Mouse (Mus musculus) G1E (cell line): ENCODE measurements around the gene S100a2. TPM values are rescaled to one million over a fixed set of nuclear protein-coding genes. Genes with fewer than 3 reads are reported as not detected.
A peak's percentile ranks its signal among the peaks of the same experiment; 100 is the strongest.

Source experiments
- ATAC-seq: 2 replicates; pipeline ENCODE4 v1.8.0; 2016; ENCODE audit warnings: mild to moderate bottlenecking; ENCODE audit not compliant: insufficient number of reproducible peaks, poor library complexity, low FRiP score, severe bottlenecking; ENCODE audit errors: extremely low read depth
- DNase-seq: peaks from one replicate; pipeline ENCODE4 v3.0.0; 2012; ENCODE audit warnings: low spot score
- H3K27me3 ChIP-seq: 2 replicates; pipeline ENCODE4 v1.6.1; 2012; ENCODE audit warnings: mild to moderate bottlenecking, low read length, inconsistent platforms; ENCODE audit not compliant: insufficient read depth
- H3K36me3 ChIP-seq: replicated peaks from 2 replicates; pipeline ENCODE3; 2012; ENCODE audit warnings: mild to moderate bottlenecking, inconsistent platforms
- H3K4me1 ChIP-seq: 2 replicates; pipeline ENCODE4 v1.6.1; 2012; ENCODE audit warnings: low read depth, low read length, inconsistent platforms, mixed read lengths; ENCODE audit not compliant: insufficient read depth
- H3K4me3 ChIP-seq: 2 replicates; pipeline ENCODE4 v1.5.1; 2012; ENCODE audit warnings: low read depth, mild to moderate bottlenecking, inconsistent platforms, low read length, moderate library complexity, mixed read lengths
- H3K9me3 ChIP-seq: replicated peaks from 2 replicates; pipeline ENCODE4 v1.6.1; 2012; ENCODE audit warnings: inconsistent platforms
- CTCF ChIP-seq: IDR thresholded peaks from 2 replicates; pipeline ENCODE4 v1.5.1; 2012; ENCODE audit warnings: low read depth, low read length, inconsistent platforms, mixed read lengths
- GATA1 ChIP-seq: IDR thresholded peaks from 2 replicates; pipeline ENCODE4 v1.6.1; 2012; ENCODE audit warnings: borderline replicate concordance, low read length, inconsistent platforms, mixed read lengths
- GATA2 ChIP-seq: IDR thresholded peaks from 2 replicates; pipeline ENCODE4 v1.6.1; 2012; ENCODE audit warnings: low read depth, low read length, inconsistent platforms, borderline replicate concordance
- POLR2AphosphoS5 ChIP-seq: IDR thresholded peaks from 2 replicates; pipeline ENCODE4 v1.6.1; 2012; ENCODE audit warnings: low read depth, low read length, inconsistent platforms; ENCODE audit not compliant: insufficient replicate concordance
- TAL1 ChIP-seq: conservative IDR thresholded peaks from 2 replicates; pipeline ENCODE4 v1.6.1; 2012; ENCODE audit warnings: low read depth, low read length, inconsistent platforms, mixed read lengths
- polyA plus RNA-seq: library from polyadenylated mRNA; stranded (reverse); fragments of >175 nt; gene quantifications from 2 replicates; pipeline ENCODE4 v1.2.3, GENCODE M21; 2012
- total RNA-seq, 2 experiments: library from RNA; stranded (forward) in 1 of 2; stranded (reverse) in 1 of 2; fragments of 200-1000 nt in 1 of 2; fragments of >200 nt in 1 of 2; fragmentation: Nextera tagmentation in 1 of 2; gene quantifications; 2 replicates each; pipeline ENCODE4 v1.2.3; 2014 to 2017

The S100a2 gene
- total and polyA plus RNA-seq, 3 experiments, result not detected

DNA sequence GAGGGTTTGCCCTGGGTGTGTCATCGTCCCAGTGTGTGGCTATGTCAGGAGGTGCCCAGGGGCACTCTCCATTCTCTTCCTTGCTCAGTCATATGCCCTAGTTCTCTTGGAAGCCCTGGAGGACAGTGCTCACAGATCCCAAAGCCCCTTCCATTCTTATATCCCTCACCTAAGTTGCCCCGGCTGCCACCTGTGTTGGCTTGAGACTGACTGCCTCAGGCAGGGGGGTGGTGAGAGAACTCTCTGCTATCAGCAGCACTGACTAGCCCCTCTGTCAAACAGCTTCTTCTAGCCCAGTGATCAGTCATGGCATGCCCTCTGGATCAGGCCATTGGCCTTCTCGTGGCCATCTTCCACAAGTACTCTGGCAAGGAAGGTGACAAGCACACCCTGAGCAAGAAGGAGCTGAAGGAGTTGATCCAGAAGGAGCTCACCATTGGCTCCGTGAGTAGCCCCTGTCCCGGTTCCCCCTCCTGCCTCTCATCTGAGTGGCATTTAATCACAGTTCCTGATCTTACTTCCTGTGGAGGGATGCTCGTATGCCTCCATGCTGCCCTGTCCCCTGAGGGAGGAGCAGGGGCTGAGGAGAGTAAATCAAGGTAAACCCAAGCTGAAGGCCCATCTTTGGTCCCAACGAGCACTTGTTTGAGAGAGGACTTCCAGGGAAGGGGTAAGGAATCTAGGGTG, 23.6 kb downstream of the S100a2 start:
- Histone ChIP-seq H3K9me3 (no peaks in the 10 kb centered on the region), H3K36me3 (no peaks in the 10 kb centered on the region), H3K27me3 (peaks cover 15% of the 10 kb centered on the region), H3K4me3 (no peak overlapping the region), H3K4me1 (peaks cover 4% of the 10 kb centered on the region)
- TF ChIP-seq TAL1 (no peak), POLR2AphosphoS5 (no peak), GATA1 (no peak), CTCF (no peak)
- ATAC-seq, result no peak
- no peak for DNase-seq

GRCm38 (mm10) chr3:90614148-90614530, 24.1 kb downstream of the S100a2 start:
- no peaks in the 10 kb centered on the region for H3K36me3 ChIP-seq
- no peaks in the 10 kb centered on the region for H3K9me3 ChIP-seq
- H3K4me1 ChIP-seq, result peaks cover 4% of the 10 kb centered on the region
- DNase-seq (no peak), ATAC-seq (no peak)
- TF ChIP-seq CTCF (no peak), POLR2AphosphoS5 (no peak)
- no peak overlapping the region for H3K4me3 ChIP-seq
- H3K27me3 ChIP-seq, result peaks cover 13% of the 10 kb centered on the region

GRCm38 (mm10) chr3:90614611-90615251, 24.7 kb downstream of the S100a2 start:
- H3K4me3 ChIP-seq, result no peak overlapping the region

GRCm38 (mm10) chr3:90615415-90615814, 25.4 kb downstream of the S100a2 start:
- Histone ChIP-seq H3K4me1 (peaks cover 4% of the 10 kb centered on the region), H3K36me3 (no peaks in the 10 kb centered on the region), H3K27me3 (peaks cover 13% of the 10 kb centered on the region), H3K4me3 (no peak overlapping the region), H3K9me3 (no peaks in the 10 kb centered on the region)
- no peak for TF ChIP-seq CTCF
- no peak for TF ChIP-seq GATA2
- no peak for TF ChIP-seq GATA1
- no peak for TF ChIP-seq TAL1
- TF ChIP-seq POLR2AphosphoS5, result no peak
- DNase-seq (peak; percentile 39), ATAC-seq (no peak)

More at GRCm38 (mm10) chr3:90614611-90615251, 24.7 kb downstream of the S100a2 start:
- Histone ChIP-seq H3K4me1 (peaks cover 4% of the 10 kb centered on the region), H3K9me3 (no peaks in the 10 kb centered on the region), H3K27me3 (peaks cover 13% of the 10 kb centered on the region), H3K36me3 (no peaks in the 10 kb centered on the region)
- TF ChIP-seq GATA1 (no peak), GATA2 (no peak), POLR2AphosphoS5 (no peak), CTCF (no peak), TAL1 (no peak)
- DNase-seq (no peak), ATAC-seq (no peak)

GRCm38 (mm10) chr3:90615911-90616310, 25.9 kb downstream of the S100a2 start:
- DNase-seq (no peak), ATAC-seq (no peak)
- Histone ChIP-seq H3K4me1 (peaks cover 4% of the 10 kb centered on the region), H3K4me3 (no peak overlapping the region), H3K9me3 (no peaks in the 10 kb centered on the region), H3K27me3 (peaks cover 13% of the 10 kb centered on the region), H3K36me3 (no peaks in the 10 kb centered on the region)
- TF ChIP-seq TAL1 (no peak), GATA2 (no peak), CTCF (no peak), GATA1 (no peak), POLR2AphosphoS5 (no peak)

- Histone ChIP-seq H3K9me3 (no peaks in the 10 kb centered on the region), H3K36me3 (no peaks in the 10 kb centered on the region), H3K4me1 (peaks cover 4% of the 10 kb centered on the region), H3K4me3 (no peak overlapping the region), H3K27me3 (peaks cover 13% of the 10 kb centered on the region)
- no peak for ATAC-seq
- DNase-seq, result no peak
- TF ChIP-seq CTCF, result no peak
- TF ChIP-seq GATA1, result no peak
- TF ChIP-seq TAL1, result no peak
- no peak for TF ChIP-seq POLR2AphosphoS5
- no peak for TF ChIP-seq GATA2
Measured at GRCm38 (mm10) chr3:90617586-90617985, 27.5 kb downstream of the S100a2 start.

DNA sequence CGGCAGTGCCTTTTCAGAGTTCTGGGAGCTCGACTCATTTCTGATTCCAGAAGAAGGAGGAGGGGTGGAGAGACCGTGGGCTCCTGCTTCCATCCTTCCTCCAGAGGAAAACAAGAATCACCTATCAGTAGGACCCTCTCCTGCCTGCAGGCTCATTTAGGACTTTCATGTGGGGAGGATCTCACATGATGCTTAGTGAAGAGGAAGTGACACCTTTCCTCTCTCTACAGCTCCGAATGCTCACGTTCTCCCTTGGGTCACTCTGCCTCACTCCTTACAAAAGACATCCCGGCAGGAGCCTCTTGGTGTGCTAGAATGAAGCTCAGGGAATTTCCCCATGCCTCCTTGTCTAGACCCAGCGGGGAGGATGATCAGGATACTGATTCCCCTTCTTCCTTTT, 31.5 kb downstream of the S100a2 start:
- Histone ChIP-seq H3K27me3 (no peaks in the 10 kb centered on the region; the same call in 1 of the 2 replicates), H3K4me1 (no peaks in the 10 kb centered on the region), H3K4me3 (no peak overlapping the region), H3K9me3 (no peaks in the 10 kb centered on the region), H3K36me3 (no peaks in the 10 kb centered on the region)
- TF ChIP-seq GATA2 (no peak), CTCF (no peak), POLR2AphosphoS5 (no peak), TAL1 (no peak), GATA1 (no peak)
- no peak for ATAC-seq
- no peak for DNase-seq
